Mouse (Mus musculus): ENCODE results near the gene Fam131c.

The Fam131c gene

DNA sequence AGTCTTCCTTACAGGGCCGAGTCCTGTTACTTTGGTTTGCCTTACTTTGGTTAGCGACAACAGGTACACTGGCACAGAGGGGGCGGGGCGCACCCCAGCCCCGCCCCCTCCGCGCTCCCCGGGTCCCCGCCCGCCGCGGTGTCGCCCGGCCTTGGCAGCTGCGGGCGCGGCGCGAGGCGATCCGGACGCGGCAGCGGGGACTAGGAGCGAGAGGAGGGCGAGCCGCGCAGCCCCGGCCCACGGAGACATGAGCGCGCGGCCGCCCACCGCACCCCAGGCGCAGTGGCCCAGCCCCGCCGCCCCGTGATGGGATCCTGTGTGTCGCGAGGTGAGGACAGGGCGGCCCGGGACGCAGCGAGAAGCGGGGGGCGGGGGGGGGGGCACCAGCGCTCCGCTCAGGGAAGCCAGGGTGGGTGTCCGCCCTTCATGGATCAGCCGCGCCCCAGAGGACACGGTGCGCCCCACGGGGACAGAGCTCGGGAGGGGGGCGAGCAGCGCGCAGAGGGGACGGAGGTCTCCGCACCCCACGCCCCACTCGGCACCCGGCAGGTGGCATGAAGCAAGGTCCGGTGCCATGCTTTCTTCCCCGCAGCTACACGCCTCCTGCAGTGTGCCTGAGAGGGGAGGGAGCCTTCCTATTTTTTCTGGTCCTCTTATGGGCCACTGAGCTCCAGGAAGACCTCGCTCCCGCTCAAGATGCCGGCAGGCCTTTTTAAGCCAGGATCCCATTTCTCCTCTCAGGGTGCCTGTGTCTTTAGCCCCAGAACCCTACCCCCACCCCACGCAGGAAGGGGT, at the start of gene Fam131c:
TSS of gene Fam131c (plus strand) at position 224 of the 795 bp plus-strand sequence.
- DNase-seq (ENCODE audit: low spot score) = no peak

DNA sequence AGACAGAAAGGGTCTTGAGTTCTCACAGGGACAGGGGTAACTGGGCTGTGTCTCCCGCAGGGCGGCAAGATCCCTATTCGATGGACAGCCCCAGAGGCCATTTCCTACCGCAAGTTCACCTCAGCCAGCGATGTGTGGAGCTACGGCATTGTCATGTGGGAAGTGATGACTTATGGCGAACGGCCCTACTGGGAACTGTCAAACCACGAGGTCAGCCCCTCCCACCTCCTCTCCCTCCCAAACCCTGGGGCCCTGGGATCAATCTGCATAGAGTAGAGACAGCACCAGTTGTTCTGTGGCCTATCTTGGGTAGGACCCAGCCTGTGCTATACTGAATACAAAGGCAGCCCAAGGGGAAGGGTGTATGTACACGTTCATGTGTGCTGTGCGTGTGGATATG, 45.5 kb upstream of the Fam131c start:
- DNase-seq (ENCODE audit: low spot score) = no peak

DNA sequence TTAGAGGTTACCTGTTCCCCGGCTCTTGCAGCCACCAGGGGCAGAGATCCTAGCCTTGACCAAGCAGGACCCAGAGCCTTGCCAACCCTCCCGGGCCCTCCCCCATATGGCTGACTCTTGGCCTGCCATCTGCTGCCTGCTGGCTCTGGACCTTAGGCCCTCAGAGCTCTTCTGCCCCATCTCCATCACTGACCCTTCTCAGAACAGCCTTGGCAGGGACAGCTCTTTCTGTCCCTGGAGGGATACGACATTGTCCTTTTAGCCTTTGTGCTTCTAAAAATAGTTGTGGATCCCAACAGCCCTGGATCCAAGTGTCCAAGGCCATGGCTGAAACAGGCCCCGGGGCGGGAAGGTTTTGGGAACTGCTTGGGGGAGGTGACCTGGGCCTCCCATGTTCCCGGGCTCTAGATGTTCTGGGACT, 43.2 kb upstream of the Fam131c start:
- peak; percentile 44 for DNase-seq (ENCODE audit: low spot score)

DNA sequence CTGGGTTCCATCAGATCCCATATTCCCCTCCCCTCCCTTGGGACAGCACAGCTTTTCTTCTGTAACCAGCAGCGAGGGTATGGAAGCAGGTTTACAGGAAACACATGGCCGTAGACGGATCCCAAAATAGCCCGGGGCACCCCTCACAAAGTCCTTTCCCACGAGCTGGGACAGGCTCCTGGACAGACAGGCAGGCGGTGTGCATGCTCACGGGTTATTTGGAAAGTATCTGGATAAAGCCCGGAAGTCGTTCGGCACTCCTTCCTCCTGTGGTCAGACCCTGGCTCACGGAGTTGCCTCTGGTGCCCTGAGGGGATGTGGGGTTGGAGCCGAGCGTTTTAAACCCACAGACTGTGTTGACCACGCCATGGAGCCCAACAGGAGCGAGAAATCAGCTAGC, 42.4 kb upstream of the Fam131c start:
- DNase-seq (ENCODE audit: low spot score) = no peak

DNA sequence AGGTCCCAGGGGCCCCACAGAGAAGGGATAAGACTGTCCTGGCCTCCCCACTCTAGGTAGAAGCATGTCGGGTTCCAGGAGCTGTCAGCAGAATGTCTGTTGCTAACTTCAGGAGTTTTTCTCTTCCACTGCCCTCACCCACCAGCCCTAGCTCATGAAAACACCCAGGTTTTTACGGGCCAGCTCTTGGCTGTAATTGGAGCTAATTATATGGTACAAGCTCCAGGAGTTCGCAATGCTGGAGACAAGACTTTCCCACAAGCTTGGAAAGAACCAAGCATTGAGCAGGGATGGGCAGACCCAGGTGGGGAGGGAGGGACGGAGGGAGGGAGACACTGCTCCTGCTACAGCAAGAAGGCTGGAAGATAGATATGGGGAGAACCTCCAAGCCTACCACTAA, 40.9 kb upstream of the Fam131c start:
- DNase-seq (ENCODE audit: low spot score) = no peak

DNA sequence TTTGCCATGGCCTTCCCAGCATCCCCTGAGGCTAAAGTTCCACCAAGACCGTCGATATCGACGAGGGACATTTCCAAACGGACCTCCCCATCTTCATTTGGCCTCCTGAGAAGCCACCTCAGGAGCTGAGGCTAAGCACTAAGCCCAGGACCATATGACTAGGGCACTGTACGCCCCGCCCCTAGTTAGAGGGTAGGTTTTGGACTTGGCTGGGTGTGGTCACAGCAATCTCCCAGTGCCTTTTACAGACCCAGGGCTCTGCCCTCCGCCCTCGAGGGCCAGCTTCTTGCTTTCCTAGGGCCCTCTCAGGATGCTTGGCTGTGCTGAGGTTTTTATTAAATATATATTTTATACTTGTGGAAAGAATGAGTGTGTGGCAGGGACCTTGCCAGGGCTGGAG, 39.3 kb upstream of the Fam131c start:
- no peak for DNase-seq (ENCODE audit: low spot score)

DNA sequence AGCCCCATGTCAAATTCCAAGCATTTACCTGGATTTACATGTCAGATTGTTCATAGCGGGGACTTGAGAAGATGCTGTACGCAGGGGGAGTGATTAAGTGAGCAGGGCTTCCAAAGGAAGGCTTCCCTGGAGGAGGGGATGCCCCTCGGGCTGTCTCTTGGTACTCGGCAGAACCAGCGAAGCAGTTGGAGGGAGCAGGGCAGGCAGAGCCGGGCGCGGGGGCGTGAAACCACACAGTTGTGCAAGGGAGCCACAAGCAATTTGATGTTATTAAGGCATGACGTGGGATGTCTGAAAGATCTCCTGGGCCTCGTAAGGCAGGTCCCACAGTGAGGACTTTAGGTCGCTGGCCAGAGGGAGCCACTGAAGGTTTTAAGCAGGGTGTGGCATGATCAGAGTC, 38.1 kb upstream of the Fam131c start:
- DNase-seq (ENCODE audit: low spot score) = no peak

DNA sequence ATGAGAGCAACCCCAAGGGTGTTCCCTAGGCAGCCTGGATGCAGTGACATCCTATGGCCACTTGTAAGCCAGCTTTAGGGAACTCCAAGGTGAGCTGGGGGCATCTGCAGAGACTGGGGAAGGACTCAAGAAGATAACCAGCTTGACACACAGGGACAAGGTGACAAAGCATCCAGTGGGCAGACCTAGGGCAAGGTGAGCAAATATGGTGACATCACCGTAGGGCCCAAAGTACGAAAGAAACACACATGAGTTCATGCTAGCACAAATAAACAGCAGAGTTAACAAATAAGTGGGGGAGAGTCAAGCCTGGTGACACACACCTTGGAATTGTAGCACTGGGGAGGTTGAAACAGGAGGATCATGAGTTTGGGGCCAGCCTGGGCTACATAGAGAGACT, 36.6 kb upstream of the Fam131c start:
- no peak for DNase-seq (ENCODE audit: low spot score)

DNA sequence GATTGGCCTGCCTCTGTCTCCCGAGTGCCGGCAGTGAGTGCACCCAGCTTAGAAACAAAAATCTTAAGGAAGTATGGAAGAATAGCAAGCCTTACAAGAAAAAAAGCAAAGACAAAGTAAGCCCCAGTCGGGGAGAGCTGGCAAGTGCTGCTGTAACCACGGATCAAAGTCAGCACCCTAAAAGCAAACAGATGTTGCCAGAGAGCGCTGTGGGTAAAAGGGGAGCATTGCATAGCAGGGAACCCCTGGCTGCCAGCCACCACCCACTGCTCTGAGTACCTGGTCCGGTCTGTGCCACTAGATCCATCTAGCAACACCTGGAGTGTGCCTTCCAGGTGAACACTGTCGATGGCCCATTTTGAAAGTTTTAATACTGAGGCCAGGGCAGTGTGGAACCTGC, 35.8 kb upstream of the Fam131c start:
- DNase-seq (ENCODE audit: low spot score) = no peak

DNA sequence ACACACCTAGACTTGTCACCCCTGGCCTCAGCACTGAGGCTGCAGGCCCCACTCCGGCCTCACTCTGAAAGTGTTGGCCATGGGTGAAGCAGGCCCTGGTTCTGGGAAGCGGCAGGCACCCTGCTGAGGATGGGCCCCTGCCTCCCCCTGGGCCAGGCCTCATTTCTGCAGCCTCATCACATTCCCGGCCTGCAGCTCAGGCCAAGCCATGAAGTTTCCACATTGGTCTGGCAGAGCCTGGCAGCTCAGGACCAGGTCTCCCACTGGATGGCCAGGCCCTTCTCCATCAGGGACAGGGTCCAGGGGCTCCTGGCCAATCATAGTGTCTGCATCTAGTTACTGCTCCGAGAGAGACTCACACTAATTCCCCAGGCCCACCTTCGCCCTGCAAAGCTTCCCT, 33.3 kb upstream of the Fam131c start:
- DNase-seq (ENCODE audit: low spot score) = no peak

DNA sequence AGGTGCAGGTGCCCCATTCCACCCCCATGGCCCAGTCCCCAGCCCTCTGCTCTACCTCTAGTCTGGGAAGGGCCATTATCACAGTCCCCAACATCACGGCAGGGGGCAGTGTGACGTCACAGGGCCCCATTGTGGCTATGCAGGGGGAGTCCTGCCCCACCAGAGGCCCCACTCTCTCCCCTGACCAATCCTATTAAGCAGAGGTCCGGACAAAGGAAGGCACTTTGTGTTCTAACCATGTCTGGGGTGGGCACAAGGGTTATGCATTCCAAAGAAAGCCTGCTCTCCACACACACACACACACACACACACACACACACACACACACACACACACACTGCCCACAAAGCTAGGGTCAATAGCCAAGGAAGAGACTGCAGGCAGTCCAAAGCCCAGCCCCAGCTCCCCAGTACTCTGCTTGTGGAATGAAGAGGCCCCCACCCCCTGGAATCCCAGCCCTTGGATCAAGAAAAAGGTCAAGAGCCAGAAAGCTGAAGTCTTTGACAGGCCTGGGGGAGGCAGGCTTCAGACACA, 32.7 kb upstream of the Fam131c start:
- DNase-seq (ENCODE audit: low spot score) = no peak

DNA sequence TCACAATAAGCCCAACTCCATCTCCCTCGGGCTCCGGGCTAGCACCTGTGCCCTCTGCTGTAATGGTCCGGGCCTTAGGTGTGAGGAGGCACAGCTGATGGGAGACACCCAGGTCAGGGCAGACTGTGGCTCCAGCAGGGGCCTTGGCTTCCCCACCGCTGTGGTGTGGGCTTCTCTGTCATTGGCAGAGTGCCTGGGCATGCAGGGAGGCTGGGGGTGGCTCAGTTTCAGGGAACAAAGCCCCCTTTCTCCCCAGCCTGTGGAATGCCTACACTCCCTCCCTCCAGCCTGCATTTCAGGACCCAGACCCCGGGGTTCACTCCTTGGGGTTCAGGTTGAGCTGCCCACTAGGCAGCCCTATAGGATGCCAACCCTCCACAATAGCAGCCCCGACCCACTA, 31.8 kb upstream of the Fam131c start:
- DNase-seq (ENCODE audit: low spot score) = no peak

DNA sequence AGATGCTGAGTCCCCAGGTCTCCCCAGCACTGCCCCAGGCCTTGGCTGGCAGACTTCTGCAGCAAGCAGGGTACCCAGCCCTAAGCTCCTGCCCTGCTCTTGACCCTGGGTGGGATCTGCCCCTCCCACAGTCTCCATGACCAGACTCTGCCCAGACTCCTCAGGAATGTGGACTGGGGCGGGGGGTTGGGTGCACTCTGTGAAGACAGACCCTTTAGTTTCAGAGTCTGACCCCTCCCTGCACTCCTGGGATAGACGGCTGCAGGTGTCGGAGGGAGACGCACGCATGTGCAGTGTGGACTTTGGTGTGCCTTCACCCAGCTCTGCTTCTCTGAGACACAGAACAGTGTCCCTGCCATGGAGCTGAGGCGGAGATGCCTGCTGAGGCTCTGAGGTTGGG, 30.0 kb upstream of the Fam131c start:
- DNase-seq (ENCODE audit: low spot score) = no peak

DNA sequence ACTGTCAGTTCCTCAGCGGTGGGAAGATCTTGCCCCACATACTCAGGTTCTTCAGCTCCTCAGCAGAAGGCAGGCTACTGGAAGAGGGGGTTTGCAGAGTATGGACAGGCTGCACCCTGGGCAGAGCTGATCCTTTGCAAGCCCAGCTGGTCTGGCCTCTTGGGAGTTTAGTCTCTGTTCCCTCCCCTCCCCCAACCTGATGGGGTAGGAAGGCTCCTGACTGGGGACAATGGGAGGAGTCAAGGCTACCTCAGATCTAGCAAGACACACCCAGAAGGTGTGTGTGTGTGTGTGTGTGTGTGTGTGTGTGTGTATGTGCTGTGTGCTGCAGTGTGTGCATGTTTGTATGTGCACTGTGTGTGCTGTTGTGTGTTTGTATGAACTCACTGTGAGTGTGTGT, 29.2 kb upstream of the Fam131c start:
- no peak for DNase-seq (ENCODE audit: low spot score)

DNA sequence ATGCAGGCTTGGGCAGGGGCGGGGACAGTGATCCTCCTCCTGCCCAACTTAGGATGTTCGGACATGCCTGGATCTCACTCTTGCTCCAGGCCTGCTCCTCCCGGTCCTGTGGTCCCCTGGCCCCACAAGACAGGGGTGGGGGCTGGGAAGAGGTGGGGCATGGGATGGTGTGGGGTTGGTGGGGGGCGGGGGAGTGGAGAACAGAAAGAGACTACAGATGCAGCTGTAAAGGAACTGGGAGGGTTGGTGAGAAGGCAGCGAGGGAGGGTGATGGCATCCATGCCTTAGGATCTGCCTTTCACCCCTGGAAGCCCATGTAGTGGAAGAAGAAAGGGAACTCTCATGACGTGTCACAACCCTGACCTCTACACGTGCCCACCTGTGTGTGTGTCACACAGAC, 26.5 kb upstream of the Fam131c start:
- no peak for DNase-seq (ENCODE audit: low spot score)

DNA sequence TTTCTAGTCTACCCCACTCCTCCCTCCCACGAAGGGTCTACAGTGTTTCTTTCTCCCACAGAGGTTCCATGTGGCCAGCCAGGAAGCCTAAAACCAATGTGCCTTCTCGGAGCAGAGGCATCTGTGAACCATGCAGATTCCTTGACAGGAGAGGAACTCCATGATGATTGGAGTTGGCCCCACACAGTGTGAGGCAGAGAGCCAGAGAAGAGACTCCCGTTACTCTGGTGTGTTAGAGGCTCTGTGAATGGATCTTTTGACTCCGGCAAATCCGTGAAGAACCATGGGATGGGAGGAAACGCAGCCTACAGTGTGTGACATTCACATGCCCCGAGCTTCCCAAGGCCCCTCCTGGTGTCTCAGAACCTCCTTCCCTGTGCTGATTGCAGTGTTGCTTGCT, 24.5 kb upstream of the Fam131c start:
- DNase-seq (ENCODE audit: low spot score) = no peak

DNA sequence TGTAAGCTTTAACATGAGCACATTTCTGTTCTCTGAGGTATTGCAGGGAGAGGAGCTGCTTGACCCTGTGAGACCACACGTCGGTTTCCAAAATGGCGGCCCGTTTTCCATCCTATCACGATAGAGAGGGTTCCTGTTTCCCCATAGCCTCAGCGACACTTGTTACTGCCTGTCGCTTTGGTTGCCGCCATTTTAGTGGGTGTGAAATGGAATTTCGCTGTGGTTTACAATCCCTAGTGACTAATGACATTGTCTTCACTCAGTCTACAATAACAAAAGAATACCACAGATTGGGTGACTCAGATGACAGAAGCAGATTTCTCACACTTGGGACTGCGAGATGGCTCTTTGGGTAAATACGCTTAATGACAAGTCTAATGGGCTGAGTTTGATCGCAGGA, 22.8 kb upstream of the Fam131c start:
- no peak for DNase-seq (ENCODE audit: low spot score)

DNA sequence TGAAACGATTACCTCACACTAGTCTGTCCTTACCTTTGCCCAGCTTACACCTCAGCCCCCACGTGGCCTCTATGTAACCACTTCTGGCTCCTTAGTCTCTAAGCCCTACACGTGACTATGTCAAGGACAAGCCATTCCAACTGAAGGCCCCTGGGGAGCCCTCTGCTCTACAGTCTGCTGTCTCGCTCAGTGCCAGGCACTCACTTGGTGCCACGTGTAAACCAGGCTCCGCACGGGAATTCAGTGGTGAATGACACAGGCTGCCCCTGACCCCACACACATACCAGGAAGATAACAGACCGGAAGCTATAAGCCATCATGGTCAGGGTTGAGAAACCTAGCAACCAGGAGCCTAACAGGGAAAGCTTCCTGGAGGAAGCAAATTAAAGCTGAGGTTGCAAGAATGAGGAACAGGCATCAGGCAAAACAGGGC, 20.6 kb upstream of the Fam131c start:
- DNase-seq (ENCODE audit: low spot score) = no peak

DNA sequence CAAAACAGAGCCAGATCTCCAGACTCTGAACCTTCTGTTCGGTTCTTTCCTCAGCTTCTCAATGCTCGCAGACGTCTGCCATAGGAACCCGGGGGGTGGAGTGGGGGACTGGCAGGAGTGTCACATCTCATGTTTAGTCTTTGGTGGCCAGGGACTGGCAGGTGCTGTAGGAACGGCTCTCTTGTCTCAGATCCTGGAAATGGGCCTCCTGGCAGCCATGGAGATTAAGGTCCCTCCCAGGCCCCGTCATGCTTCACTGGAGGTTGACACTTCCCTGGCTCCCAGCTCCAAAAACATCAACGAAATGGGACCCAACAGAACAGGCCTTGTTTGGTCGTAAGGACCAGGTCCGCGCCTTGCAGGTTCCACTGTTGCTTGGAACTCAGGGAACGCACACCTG, 19.4 kb upstream of the Fam131c start:
- no peak for DNase-seq (ENCODE audit: low spot score)

DNA sequence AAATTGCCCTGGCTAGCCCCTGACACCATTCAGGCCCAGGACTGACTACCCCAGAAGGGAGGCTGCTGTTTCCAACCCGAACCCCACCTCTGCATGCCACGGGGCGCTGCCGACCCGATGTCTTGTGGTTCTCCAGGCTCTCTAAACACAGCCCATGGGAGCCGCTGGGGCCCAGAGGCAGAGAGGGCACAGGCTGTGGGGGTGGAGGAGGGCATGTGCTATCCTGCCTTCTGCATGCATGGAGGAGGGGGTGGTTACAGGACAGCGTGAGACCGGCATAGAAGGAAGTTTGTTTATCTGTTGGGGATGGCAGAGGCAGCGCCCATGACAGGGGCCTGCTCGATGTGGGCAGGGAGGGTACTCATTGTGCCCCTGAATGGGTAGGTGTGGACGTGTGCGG, 18.0 kb upstream of the Fam131c start:
- no peak for DNase-seq (ENCODE audit: low spot score)

DNA sequence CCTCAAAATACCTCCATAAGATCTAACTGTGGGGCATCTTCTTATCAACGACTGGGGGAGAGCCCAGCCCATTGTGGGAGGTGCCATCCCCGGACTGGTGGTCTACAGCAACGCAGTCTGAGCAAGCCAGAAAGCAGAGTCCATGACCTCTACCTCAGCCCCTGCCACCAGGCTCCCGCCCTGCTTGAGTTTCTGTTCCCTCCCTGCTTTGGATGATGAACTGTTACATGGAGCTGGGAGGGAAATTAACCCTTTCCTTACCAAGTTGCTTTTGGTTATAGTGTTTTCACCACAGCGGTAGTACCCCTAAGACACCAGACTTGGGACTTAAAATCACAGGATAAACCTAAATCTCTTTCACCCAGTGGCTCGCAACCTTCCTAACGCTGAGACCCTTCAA, 16.0 kb upstream of the Fam131c start:
- DNase-seq (ENCODE audit: low spot score) = no peak

DNA sequence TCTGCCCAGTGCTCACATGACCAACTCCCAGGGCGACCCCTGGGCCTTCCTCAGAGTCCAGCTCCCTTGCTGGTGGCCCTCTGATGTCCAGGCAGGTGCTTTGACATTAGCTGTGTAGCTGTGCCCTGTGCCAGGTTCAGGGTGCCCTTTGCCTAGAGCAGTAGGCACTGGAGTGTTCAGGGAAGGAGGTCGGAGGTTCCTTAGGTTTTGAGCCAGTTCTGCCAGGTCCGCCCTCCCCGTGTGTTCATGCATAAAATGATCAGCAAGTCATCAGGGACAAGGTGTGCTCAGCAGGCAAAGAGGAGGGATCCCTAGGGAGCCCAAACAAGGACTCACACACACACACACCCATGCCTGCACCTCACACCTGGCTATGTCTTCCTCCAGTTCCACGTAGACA, 15.0 kb upstream of the Fam131c start:
- no peak for DNase-seq (ENCODE audit: low spot score)

DNA sequence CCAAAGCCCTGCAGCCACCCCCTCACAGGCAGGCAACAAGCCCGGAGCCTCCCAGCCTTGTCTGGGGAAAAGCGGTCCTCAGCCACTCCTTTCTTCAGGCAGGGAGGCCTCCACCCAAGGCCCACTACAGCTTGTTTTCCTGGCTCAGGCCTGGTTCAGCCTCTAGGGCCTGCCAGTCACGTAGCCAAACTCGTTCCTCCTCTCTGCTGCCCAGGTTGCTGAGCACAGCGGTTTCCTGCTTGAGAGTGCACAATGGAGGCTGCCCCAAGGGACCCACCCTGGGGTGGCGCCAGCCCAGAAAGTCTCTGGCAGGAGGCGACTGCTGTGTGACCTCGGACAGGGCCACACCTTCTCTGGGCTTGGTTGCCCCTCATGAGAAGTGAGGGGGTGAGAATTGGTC, 14.2 kb upstream of the Fam131c start:
- DNase-seq (ENCODE audit: low spot score) = no peak

DNA sequence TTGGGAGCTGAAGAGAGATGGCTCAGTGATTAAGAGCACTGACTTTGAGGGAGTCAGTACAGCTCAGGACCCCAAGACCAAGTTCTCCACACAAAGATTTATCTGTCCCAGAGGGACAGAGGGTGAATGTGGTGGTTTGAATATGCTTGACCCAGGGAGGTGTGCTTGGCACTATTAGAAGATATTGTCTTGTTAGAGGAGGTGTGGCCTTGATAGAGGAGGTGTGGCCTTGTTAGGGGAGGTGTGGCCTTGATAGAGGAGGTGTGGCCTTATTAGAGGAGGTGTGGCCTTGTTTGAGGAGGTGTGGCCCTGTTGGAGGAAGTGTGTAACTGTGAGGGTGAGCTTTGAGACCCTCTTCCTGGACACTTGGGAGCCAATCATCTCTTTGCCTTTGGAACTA, 10.2 kb upstream of the Fam131c start:
- DNase-seq (ENCODE audit: low spot score) = no peak
